Mouse (Mus musculus) heart, postnatal 0 days (tissue): Measurements from ENCODE around the gene Qrich1. TPM values are rescaled to one million over a fixed set of nuclear protein-coding genes. Genes with fewer than 3 reads are reported as not detected.

ENCODE experiments used
- ATAC-seq: fragments of 200-750 bp; cut with Nextera tagmentation; 2 replicates; pipeline ENCODE4 v1.8.0; 2017; ENCODE audit warnings: low read depth, moderate number of reproducible peaks, moderate library complexity; ENCODE audit not compliant: insufficient read depth
- DNase-seq: peaks from one replicate; pipeline ENCODE4 v3.0.0-alpha.2; 2016; ENCODE audit warnings: low spot score
- H3K27ac ChIP-seq: fragments of 300-500 bp; sonication (generic); 2 replicates; pipeline ENCODE4 v1.5.1; 2014; ENCODE audit warnings: low read depth, mild to moderate bottlenecking
- H3K27me3 ChIP-seq: fragments of 300-500 bp; sonication (generic); 2 replicates; pipeline ENCODE4 v1.6.1; 2014; ENCODE audit warnings: low read length, mixed read lengths; ENCODE audit not compliant: control insufficient read depth, insufficient read depth
- H3K36me3 ChIP-seq: fragments of 300-500 bp; sonication (generic); replicated peaks from 2 replicates; pipeline ENCODE4 v1.6.1; 2014; ENCODE audit warnings: low read length, mixed read lengths; ENCODE audit not compliant: control insufficient read depth, insufficient read depth
- H3K4me1 ChIP-seq: fragments of 300-500 bp; sonication (generic); 2 replicates; pipeline ENCODE4 v1.6.1; 2014; ENCODE audit warnings: antibody characterized with exemption; ENCODE audit not compliant: control insufficient read depth, insufficient read depth
- H3K4me2 ChIP-seq: fragments of 300-500 bp; sonication (generic); 2 replicates; pipeline ENCODE4 v1.6.1; 2014; ENCODE audit warnings: low read depth, mild to moderate bottlenecking, low read length, moderate library complexity
- H3K4me3 ChIP-seq: fragments of 300-500 bp; sonication (generic); 2 replicates; pipeline ENCODE4 v1.5.1; 2014; ENCODE audit warnings: low read depth, low read length
- H3K9ac ChIP-seq: fragments of 300-500 bp; sonication (generic); replicated peaks from 2 replicates; pipeline ENCODE4 v1.6.1; 2014; ENCODE audit warnings: low read depth, low read length, mixed read lengths
- H3K9me3 ChIP-seq: fragments of 300-500 bp; sonication (generic); replicated peaks from 2 replicates; pipeline ENCODE4 v1.6.1; 2016; ENCODE audit warnings: low read length; ENCODE audit not compliant: control insufficient read depth
- CTCF ChIP-seq: IDR thresholded peaks from 2 replicates; pipeline ENCODE4 v1.5.1; 2016; ENCODE audit warnings: antibody characterized with exemption, control low read depth, low read depth
- EP300 ChIP-seq: IDR thresholded peaks from 2 replicates; pipeline ENCODE4 v1.6.1; 2016; ENCODE audit warnings: antibody characterized with exemption, low read depth
- WGBS: fragments of 180-500 bp; shearing (Covaris S2); extraction: QIAGEN DNeasy Blood & Tissue Kit; methylation state at CpG from one replicate; pipeline ENCODE4 v1.1.7; 2014; 5-methylcytosine and 5-hydroxymethylcytosine counted together
- polyA plus RNA-seq: library from polyadenylated mRNA; unstranded; fragments of >200 nt; fragmentation: Nextera tagmentation; extraction: Ambion mirVana; gene quantifications from 2 replicates; pipeline ENCODE4 v1.2.1, GENCODE M21; 2015
- total RNA-seq: library from RNA; depleted of rRNA; stranded (reverse); fragments of >200 nt; gene quantifications from 2 replicates; pipeline ENCODE4 v1.2.3, GENCODE M21; 2014; ENCODE audit warnings: low replicate concordance

Gene Qrich1
- total and polyA plus RNA-seq, 2 experiments from 2014 or later = 55.4 to 154 TPM

GRCm38 (mm10) chr9:108489702-108490558 is 26.7 kb upstream of the Qrich1 start:
- DNase-seq (no peak), ATAC-seq (no peak; the same call in 1 of the 2 replicates)
- no peaks in the 10 kb centered on the region for H3K27me3 ChIP-seq
- peak overlapping the region; percentile 95 for H3K27ac ChIP-seq
- H3K4me2 ChIP-seq = peak overlapping the region; percentile 78
- TF ChIP-seq CTCF (no peak), EP300 (no peak)
- no peak overlapping the region for H3K9ac ChIP-seq
- WGBS = 64% methylated on average over 26 of the region's 26 CpGs
- H3K36me3 ChIP-seq = peaks cover 81% of the 10 kb centered on the region
- peak overlapping the region; percentile 66 for H3K4me3 ChIP-seq
- peaks cover 12% of the 10 kb centered on the region for H3K4me1 ChIP-seq
- no peaks in the 10 kb centered on the region for H3K9me3 ChIP-seq

- no peaks in the 10 kb centered on the region for H3K9me3 ChIP-seq
- peak within 1 kb of the TSS; percentile 78 for H3K9ac ChIP-seq
- under 1% methylated on average over 68 of the region's 69 CpGs for whole genome bisulfite sequencing
- H3K36me3 ChIP-seq = peaks cover 81% of the 10 kb centered on the region
- H3K4me3 ChIP-seq = peak within 1 kb of the TSS; percentile 66
- no peaks in the 10 kb centered on the region for H3K27me3 ChIP-seq
- H3K4me2 ChIP-seq = peak within 1 kb of the TSS; percentile 78
- H3K4me1 ChIP-seq = peaks cover 12% of the 10 kb centered on the region
- peak within 1 kb of the TSS; percentile 95 for H3K27ac ChIP-seq
- ATAC-seq (peak; percentile 93), DNase-seq (peak; percentile 98)
- TF ChIP-seq CTCF (no peak), EP300 (peak; percentile 83)
These were observed 25.9 kb upstream of the Qrich1 start, which contains the start of gene Usp19 for GRCm38 (mm10) chr9:108490559-108491285. Usp19 (plus strand) TSS chr9:108490602.

- DNase-seq (no peak), ATAC-seq (no peak)
- no peaks in the 10 kb centered on the region for H3K27me3 ChIP-seq
- 0% methylated on average over 12 of the region's 12 CpGs for WGBS
- H3K4me1 ChIP-seq = peaks cover 12% of the 10 kb centered on the region
- peak overlapping the region; percentile 66 for H3K4me3 ChIP-seq
- TF ChIP-seq CTCF (no peak), EP300 (no peak)
- H3K9me3 ChIP-seq = no peaks in the 10 kb centered on the region
- peak overlapping the region; percentile 95 for H3K27ac ChIP-seq
- H3K4me2 ChIP-seq = peak overlapping the region; percentile 78
- H3K36me3 ChIP-seq = peaks cover 81% of the 10 kb centered on the region
- H3K9ac ChIP-seq = peak overlapping the region; percentile 78
These were observed 25.4 kb upstream of the Qrich1 start for GRCm38 (mm10) chr9:108491286-108491580.

- Histone ChIP-seq H3K9me3 (no peaks in the 10 kb centered on the region), H3K4me2 (peak overlapping the region; percentile 78), H3K27ac (peak overlapping the region; percentile 95; the same call in 1 of the 2 replicates), H3K27me3 (no peaks in the 10 kb centered on the region), H3K36me3 (peaks cover 81% of the 10 kb centered on the region), H3K9ac (peak overlapping the region; percentile 78), H3K4me1 (peaks cover 12% of the 10 kb centered on the region), H3K4me3 (peak overlapping the region; percentile 66)
- no peak for ATAC-seq
- 58% methylated on average over 16 of the region's 16 CpGs for WGBS
- no peak for DNase-seq
- TF ChIP-seq CTCF (no peak), EP300 (no peak)
These were observed 24.4 kb upstream of the Qrich1 start for GRCm38 (mm10) chr9:108492043-108492750.

GRCm38 (mm10) chr9:108493246-108493645 is 23.4 kb upstream of the Qrich1 start:
- Histone ChIP-seq H3K4me2 (no peak overlapping the region), H3K9me3 (no peaks in the 10 kb centered on the region), H3K4me3 (no peak overlapping the region), H3K4me1 (peaks cover 12% of the 10 kb centered on the region), H3K27ac (no peak overlapping the region), H3K27me3 (no peaks in the 10 kb centered on the region), H3K9ac (no peak overlapping the region), H3K36me3 (peaks cover 81% of the 10 kb centered on the region)
- no peak for DNase-seq
- TF ChIP-seq CTCF (no peak), EP300 (no peak)
- ATAC-seq = no peak
- WGBS = 97% methylated on average over 8 of the region's 8 CpGs
